ENCODE assay signal across 11 mouse cellular contexts in the genomic region with DNA sequence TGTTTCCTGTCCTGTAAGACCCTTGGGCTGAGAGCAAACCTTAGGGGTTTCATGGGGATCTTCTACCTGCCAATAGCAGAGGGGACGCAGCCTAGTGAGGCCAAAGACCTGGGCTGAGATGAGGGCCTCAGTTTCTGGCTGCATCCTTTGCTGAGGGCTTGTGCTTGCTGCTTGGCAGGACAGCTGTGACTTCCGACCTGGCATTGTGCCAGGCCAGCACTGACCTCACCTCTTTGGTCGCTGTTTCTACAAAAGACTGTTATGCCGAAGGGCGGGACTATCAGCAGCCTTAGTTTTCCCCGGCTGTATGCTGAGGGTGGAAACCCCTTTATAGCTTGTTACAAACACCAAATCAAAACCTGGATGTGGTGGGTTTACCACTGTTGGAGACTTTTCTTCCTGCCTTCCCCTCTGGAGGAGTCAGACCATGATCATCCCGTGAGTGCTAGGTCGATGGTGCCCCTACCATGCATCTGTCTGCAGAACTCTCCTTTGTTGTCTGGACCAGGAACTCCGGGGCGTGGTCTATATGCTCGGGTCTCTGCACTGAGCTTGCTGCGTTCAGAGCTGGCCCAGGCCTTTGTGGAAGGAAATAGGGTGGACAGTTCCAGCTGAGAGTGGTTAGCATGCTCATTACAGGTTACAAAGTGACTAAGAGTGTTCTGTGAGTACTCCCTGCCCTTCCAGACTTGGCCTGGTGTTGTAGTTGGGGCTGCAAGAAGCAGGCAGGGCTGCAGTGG. TPM values are rescaled to one million over a fixed set of nuclear protein-coding genes. Genes with fewer than 3 reads are reported as not detected.
DNase-seq lines count a peak whose midpoint lies in the region; ATAC-seq and TF ChIP-seq lines count a peak whose summit lies in the region.
"Had no signal": no experiment of that assay in that cellular context is flagged by ENCODE, and none has a peak within 500 bp of the region (broad histone marks: within the 10 kb centered on the region; RNA-seq: fewer than 3 reads in every experiment).

No protein-coding gene starts in this region.

- H3K9ac ChIP-seq in lung, embryonic 16.5 days (ENCODE audit: low read length): no peak overlapping the region
- H3K9ac ChIP-seq in intestine, embryonic 16.5 days (ENCODE audit: low read depth, low read length): no peak overlapping the region
- no peak overlapping the region for H3K9ac ChIP-seq in stomach, embryonic 15.5 days

- no peak overlapping the region for H3K4me3 ChIP-seq in gastrocnemius, adult 2 months
- no peak overlapping the region for H3K4me3 ChIP-seq in lung, embryonic 16.5 days (ENCODE audit: low read length)
- H3K4me3 ChIP-seq in lung, adult 2 months (replicated peaks; ENCODE audit: extremely low read depth, low read depth, low read length): no peak overlapping the region
- no peak overlapping the region for H3K4me3 ChIP-seq in intestine, embryonic 16.5 days (ENCODE audit: low read length)
- H3K4me3 ChIP-seq in stomach, embryonic 15.5 days (replicated peaks): no peak overlapping the region
- no peak overlapping the region for H3K4me3 ChIP-seq in left cerebral cortex, adult 2 months

- peak; percentile 59 for DNase-seq in gastrocnemius, adult 2 months
- DNase-seq in gastrocnemius, postnatal 36 days: no peak
- DNase-seq in lung, adult 2 months: no peak
- no peak for DNase-seq in embryo, embryonic 11 days
- no peak for DNase-seq in left cerebral cortex, adult 2 months (ENCODE audit: extremely low spot score in 1 of 2, low spot score in 2 of 2)
- DNase-seq: liver; right cerebral cortex, adult 18-20 months had no signal

- H3K36me3 ChIP-seq in lung, embryonic 16.5 days (ENCODE audit: control insufficient read depth, insufficient read depth, low read length): peaks cover 16% of the 10 kb centered on the region
- peaks cover 12% of the 10 kb centered on the region for H3K36me3 ChIP-seq in intestine, embryonic 16.5 days (ENCODE audit: control insufficient read depth, insufficient read depth, low read length)
- peaks cover 31% of the 10 kb centered on the region for H3K36me3 ChIP-seq in stomach, embryonic 15.5 days

- 46% methylated on average over 12 of the region's 12 CpGs for WGBS in lung, embryonic 16.5 days
- WGBS in lung, adult 2 months: 33% methylated on average over 12 of the region's 12 CpGs
- WGBS in intestine, embryonic 16.5 days: 54% methylated on average over 12 of the region's 12 CpGs
- 55% methylated on average over 12 of the region's 12 CpGs for WGBS in stomach, embryonic 15.5 days

- no peak overlapping the region for H3K27ac ChIP-seq in gastrocnemius, adult 2 months
- H3K27ac ChIP-seq in lung, embryonic 16.5 days (ENCODE audit: low read length): peak overlapping the region; percentile 12; the same call in 1 of the 2 replicates
- no peak overlapping the region for H3K27ac ChIP-seq in intestine, embryonic 16.5 days (ENCODE audit: low read length)
- H3K27ac ChIP-seq in stomach, embryonic 15.5 days: peak overlapping the region; percentile 60; the same call in 1 of the 2 replicates
- no peak overlapping the region for H3K27ac ChIP-seq in left cerebral cortex, adult 2 months

- peak; percentile 67 for ATAC-seq in lung, embryonic 16.5 days (ENCODE audit: low read depth)
- ATAC-seq in intestine, embryonic 16.5 days: peak; percentile 49; the same call in 1 of the 2 replicates
- ATAC-seq in stomach, embryonic 15.5 days (ENCODE audit: insufficient read depth, low FRiP score, low read depth): no peak

- no peaks in the 10 kb centered on the region for H3K27me3 ChIP-seq in lung, embryonic 16.5 days (ENCODE audit: control insufficient read depth, insufficient read depth, low read depth, low read length)
- no peaks in the 10 kb centered on the region for H3K27me3 ChIP-seq in intestine, embryonic 16.5 days (replicated peaks; ENCODE audit: control insufficient read depth, insufficient read depth, low read length)
- H3K27me3 ChIP-seq in stomach, embryonic 15.5 days (replicated peaks): no peaks in the 10 kb centered on the region

- no peak for TF ChIP-seq CTCF in gastrocnemius, adult 2 months (IDR thresholded peaks at IDR 0.05)
- no peak for TF ChIP-seq CTCF in lung, adult 2 months (IDR thresholded peaks at IDR 0.05; ENCODE audit: insufficient read depth, low read length)
- TF ChIP-seq CTCF in left cerebral cortex, adult 2 months (IDR thresholded peaks at IDR 0.05): no peak

- intact Hi-C loops in gastrocnemius, adult 2 months (cut with DNase I): no loop called here
- intact Hi-C loops in gastrocnemius, postnatal 36 days (cut with DNase I): no loop called here
- intact Hi-C loops in left cerebral cortex, adult 2 months (cut with DNase I): no loop called here

- no peaks in the 10 kb centered on the region for H3K9me3 ChIP-seq in lung, embryonic 16.5 days (ENCODE audit: control insufficient read depth, low read length)
- H3K9me3 ChIP-seq in intestine, embryonic 16.5 days (ENCODE audit: control insufficient read depth, low read length): peaks cover 3% of the 10 kb centered on the region
- H3K9me3 ChIP-seq in stomach, embryonic 15.5 days: no peaks in the 10 kb centered on the region

- no peak overlapping the region for H3K4me2 ChIP-seq in lung, embryonic 16.5 days (ENCODE audit: low read depth, low read length)
- H3K4me2 ChIP-seq in intestine, embryonic 16.5 days (ENCODE audit: low read depth, low read length): no peak overlapping the region
- H3K4me2 ChIP-seq in stomach, embryonic 15.5 days: no peak overlapping the region

- TF ChIP-seq POLR2A in lung, adult 2 months (IDR thresholded peaks at IDR 0.05; ENCODE audit: borderline replicate concordance, extremely low read depth, low read depth, low read length): no peak

- peaks cover 7% of the 10 kb centered on the region for H3K4me1 ChIP-seq in lung, embryonic 16.5 days (replicated peaks; ENCODE audit: control insufficient read depth, insufficient read depth, low read length)
- no peaks in the 10 kb centered on the region for H3K4me1 ChIP-seq in lung, adult 2 months (ENCODE audit: control insufficient read depth, insufficient read depth, low read length)
- H3K4me1 ChIP-seq in intestine, embryonic 16.5 days (ENCODE audit: control insufficient read depth, insufficient read depth, low read length): peaks cover 8% of the 10 kb centered on the region
- peaks cover 22% of the 10 kb centered on the region for H3K4me1 ChIP-seq in stomach, embryonic 15.5 days

RNA-seq across cellular contexts. Expression of a gene that starts 15.5 kb away (rescaled TPM):
- total RNA-seq in gastrocnemius, adult 2 months (2021): 10 to 100 TPM in 1 of 2 experiments, 1 to 10 TPM in 1; 6.5 to 20.9 TPM
- total RNA-seq in gastrocnemius, postnatal 36 days (2021): 1 to 10 TPM; 4.8 to 5.7 TPM
- polyA plus RNA-seq in lung, embryonic 16.5 days (2015; fragmentation: Nextera tagmentation; extraction: Ambion mirVana): 214 and 237 TPM in 2 replicates
- polyA plus RNA-seq in lung, adult 2 months (2012; rRNA removed): 116 and 137 TPM in 2 replicates
- polyA plus RNA-seq in intestine, embryonic 16.5 days (2015; fragmentation: Nextera tagmentation; extraction: Ambion mirVana): 189 and 191 TPM in 2 replicates
- 209 and 235 TPM in 2 replicates for polyA plus RNA-seq in stomach, embryonic 15.5 days (2015; fragmentation: Nextera tagmentation; extraction: Ambion mirVana)
- total RNA-seq in left cerebral cortex, adult 2 months (2021): 10 to 100 TPM; 11.4 to 14.4 TPM
- total RNA-seq: monocyte, adult 5-6 weeks had no signal

Comparison
In these comparisons a context has a peak if more than half of its experiments do, and no peak if none do; other contexts are left out.
1. H3K27ac ChIP-seq: peak in lung, embryonic 16.5 days (single experiment) and stomach, embryonic 15.5 days (single experiment); none in gastrocnemius, adult 2 months (single experiment), intestine, embryonic 16.5 days (single experiment) and left cerebral cortex, adult 2 months (single experiment).